Comparison of ENCODE assay signal across 45 mouse cellular contexts in genomic region chr16:97459831-97460230, GRCm38 (mm10). TPM values are rescaled to one million over a fixed set of nuclear protein-coding genes. Genes with fewer than 3 reads are reported as not detected.
"Had no signal": no experiment of that assay in that cellular context is flagged by ENCODE, and none has a peak within 500 bp of the region (broad histone marks: within the 10 kb centered on the region; RNA-seq: fewer than 3 reads in every experiment).

No protein-coding gene starts in this region.

- H3K27me3 ChIP-seq: heart, embryonic 13.5 days; heart, embryonic 15.5 days; hindbrain, embryonic 12.5 days; hindbrain, embryonic 13.5 days; hindbrain, embryonic 15.5 days; intestine, embryonic 15.5 days; kidney, embryonic 15.5 days had no signal

- H3K4me3 ChIP-seq: heart, embryonic 10.5 days; heart, embryonic 12.5 days; heart, embryonic 13.5 days; heart, embryonic 15.5 days; hindbrain, embryonic 10.5 days; hindbrain, embryonic 12.5 days; hindbrain, embryonic 13.5 days; hindbrain, embryonic 15.5 days; intestine, embryonic 15.5 days; kidney, embryonic 15.5 days; layer of hippocampus, adult 2 months; left cerebral cortex, adult 2 months had no signal

- H3K9ac ChIP-seq: heart, embryonic 12.5 days; heart, embryonic 13.5 days; heart, embryonic 15.5 days; hindbrain, embryonic 12.5 days; hindbrain, embryonic 13.5 days; hindbrain, embryonic 14.5 days; hindbrain, embryonic 15.5 days; intestine, embryonic 15.5 days; kidney, embryonic 15.5 days had no signal

- H3K4me1 ChIP-seq: heart, embryonic 10.5 days; heart, embryonic 12.5 days; hindbrain, embryonic 15.5 days; intestine, embryonic 15.5 days had no signal

- H3K27ac ChIP-seq: heart, embryonic 10.5 days; heart, embryonic 13.5 days; heart, embryonic 15.5 days; hindbrain, embryonic 10.5 days; hindbrain, embryonic 12.5 days; hindbrain, embryonic 13.5 days; hindbrain, embryonic 14.5 days; hindbrain, embryonic 15.5 days; hindbrain, postnatal 0 days; intestine, embryonic 15.5 days; kidney, embryonic 15.5 days; kidney, postnatal 0 days; layer of hippocampus, adult 2 months; left cerebral cortex, adult 2 months had no signal

- H3K36me3 ChIP-seq: heart, embryonic 10.5 days; heart, embryonic 12.5 days; heart, embryonic 13.5 days; heart, embryonic 15.5 days; hindbrain, embryonic 10.5 days; hindbrain, embryonic 12.5 days; hindbrain, embryonic 13.5 days; hindbrain, embryonic 15.5 days; intestine, embryonic 15.5 days; kidney, embryonic 15.5 days had no signal

- DNase-seq: heart, postnatal 10 days; heart, postnatal 36 days; heart, postnatal 4 days; kidney, adult 11 months; kidney, adult 18-20 months; kidney, adult 8-10 months; kidney, adult 9 months; kidney, postnatal 10 days; kidney, postnatal 14 days; kidney, postnatal 25 days; kidney, postnatal 4 days; layer of hippocampus, adult 9-11 months; layer of hippocampus, postnatal 36 days had no signal

- H3K4me2 ChIP-seq: heart, embryonic 11.5 days; heart, embryonic 12.5 days; heart, embryonic 13.5 days; heart, embryonic 15.5 days; hindbrain, embryonic 12.5 days; hindbrain, embryonic 13.5 days; hindbrain, embryonic 14.5 days; hindbrain, embryonic 15.5 days; intestine, embryonic 15.5 days; kidney, embryonic 15.5 days had no signal

- H3K9me3 ChIP-seq: heart, embryonic 10.5 days; heart, embryonic 15.5 days; hindbrain, embryonic 12.5 days; hindbrain, embryonic 13.5 days; hindbrain, embryonic 15.5 days; intestine, embryonic 15.5 days; kidney, embryonic 15.5 days had no signal

RNA-seq across cellular contexts. Expression of gene Mx1, which starts 2.9 kb away (rescaled TPM):
- polyA plus RNA-seq: heart, embryonic 10.5 days; heart, embryonic 11.5 days; heart, embryonic 12.5 days; heart, embryonic 15.5 days; hindbrain, embryonic 10.5 days; hindbrain, embryonic 11.5 days; hindbrain, embryonic 13.5 days; hindbrain, embryonic 14.5 days; kidney, embryonic 14.5 days; kidney, embryonic 16.5 days had no signal

RNA-seq across cellular contexts. Expression of gene Fam3b, which starts 54.8 kb away (rescaled TPM):
- total RNA-seq: heart, postnatal 10 days; heart, postnatal 25 days; heart, postnatal 36 days; heart, postnatal 4 days; hematopoietic stem cell, adult 5-6 weeks; hindbrain, postnatal 0 days; layer of hippocampus, adult 18-20 months; layer of hippocampus, adult 2 months; layer of hippocampus, adult 8-10 months; layer of hippocampus, postnatal 10 days; layer of hippocampus, postnatal 14 days; layer of hippocampus, postnatal 25 days; layer of hippocampus, postnatal 36 days; left cerebral cortex, adult 18-20 months; left cerebral cortex, adult 2 months; left cerebral cortex, adult 8-10 months had no signal
- polyA plus RNA-seq: heart, embryonic 10.5 days; heart, embryonic 11.5 days; heart, embryonic 12.5 days; heart, embryonic 13.5 days; heart, embryonic 14.5 days; heart, embryonic 15.5 days; heart, postnatal 0 days; hindbrain, embryonic 10.5 days; hindbrain, embryonic 11.5 days; hindbrain, embryonic 12.5 days; hindbrain, embryonic 13.5 days; hindbrain, embryonic 14.5 days; hindbrain, embryonic 15.5 days; hindbrain, embryonic 16.5 days; hindbrain, postnatal 0 days; kidney, adult 2 months; kidney, embryonic 14.5 days; kidney, embryonic 15.5 days; kidney, embryonic 16.5 days; kidney, postnatal 0 days had no signal
